Mouse (Mus musculus) CD4-positive helper T cell, adult 2 months (primary cell): ENCODE results near the gene Slc25a18.
"Not testable (repeated sequence)": the region's sequence is repeated elsewhere in the genome, so short reads cannot be mapped to it uniquely, and the experiment has no call there.

Source experiments
- DNase-seq: peaks from one replicate; pipeline ENCODE4 v3.0.0-alpha.2; 2012; ENCODE audit warnings: low read depth, missing footprints, low spot score

Slc25a18 gene

GRCm38 (mm10) chr6:120798019-120798418 lies 24.6 kb downstream of the Slc25a18 start:
- no peak for DNase-seq

GRCm38 (mm10) chr6:120798905-120799304 lies 25.5 kb downstream of the Slc25a18 start:
- DNase-seq: peak; percentile 28

- peak; percentile 57 for DNase-seq
Observed at GRCm38 (mm10) chr6:120799581-120800041, 26.2 kb downstream of the Slc25a18 start.

- DNase-seq: no peak
Observed at GRCm38 (mm10) chr6:120806999-120807737, 33.8 kb downstream of the Slc25a18 start.

- DNase-seq: no peak
Observed at GRCm38 (mm10) chr6:120807738-120808081, 34.3 kb downstream of the Slc25a18 start.

DNA sequence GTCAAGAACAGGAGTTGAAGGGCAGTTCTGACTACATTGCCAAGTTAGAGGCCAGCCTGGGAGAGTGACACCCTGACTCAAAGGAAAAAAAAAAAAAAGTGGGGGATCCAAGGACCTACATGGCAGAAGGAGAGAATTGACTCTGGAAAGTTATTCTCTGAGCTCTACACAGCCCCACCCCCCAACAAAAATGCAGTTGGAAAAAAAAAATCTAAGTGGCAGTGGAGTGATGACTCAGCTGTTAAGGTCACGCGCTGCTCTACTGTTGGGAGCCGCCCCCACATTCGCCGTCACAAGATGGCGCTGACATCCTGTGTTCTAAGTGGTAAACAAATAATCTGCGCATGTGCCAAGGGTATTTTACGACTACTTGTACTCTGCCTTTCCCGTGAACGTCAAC lies 38.6 kb downstream of the Slc25a18 start:
- DNase-seq: not testable (repeated sequence)

- no peak for DNase-seq
Observed at GRCm38 (mm10) chr6:120819294-120819693, 45.9 kb downstream of the Slc25a18 start.

GRCm38 (mm10) chr6:120820144-120820543 lies 46.8 kb downstream of the Slc25a18 start:
- DNase-seq: no peak

DNA sequence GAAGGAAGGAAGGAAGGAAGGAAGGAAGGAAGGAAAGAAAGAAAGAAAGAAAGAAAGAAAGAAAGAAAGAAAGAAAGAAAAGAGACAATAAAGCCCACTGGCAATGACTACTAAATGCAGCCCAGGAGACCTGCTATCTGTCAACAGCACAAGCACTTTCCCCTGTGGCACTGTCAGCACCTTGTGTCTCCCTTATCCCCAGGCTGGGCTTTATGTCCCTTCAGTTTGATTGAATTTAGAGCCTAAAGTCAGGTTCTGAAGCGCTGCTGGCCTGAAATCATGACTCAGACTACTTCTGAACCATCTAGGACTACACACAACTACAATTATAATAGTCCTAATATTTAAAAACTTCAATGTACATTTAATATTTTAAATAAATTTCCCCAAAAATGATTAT lies 47.6 kb downstream of the Slc25a18 start:
- no peak for DNase-seq

DNA sequence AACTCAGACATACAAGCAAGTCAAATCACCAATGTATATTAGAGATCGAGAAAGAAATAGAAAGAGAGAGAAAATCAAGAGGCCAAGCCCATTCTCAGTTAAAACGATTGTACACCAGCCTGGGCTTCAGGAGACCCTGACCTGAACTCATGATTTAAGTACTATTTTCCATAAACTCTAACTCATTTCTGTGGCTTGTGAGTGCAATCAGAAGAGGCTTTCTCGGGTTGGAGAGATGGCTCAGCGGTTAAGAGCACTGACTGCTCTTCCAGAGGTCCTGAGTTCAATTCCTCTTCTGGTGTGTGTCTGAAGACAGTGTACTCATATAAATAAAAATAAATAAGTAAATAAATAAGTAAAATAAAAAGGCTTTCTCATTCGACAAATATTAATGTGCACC lies 48.3 kb downstream of the Slc25a18 start:
- DNase-seq: no peak

DNA sequence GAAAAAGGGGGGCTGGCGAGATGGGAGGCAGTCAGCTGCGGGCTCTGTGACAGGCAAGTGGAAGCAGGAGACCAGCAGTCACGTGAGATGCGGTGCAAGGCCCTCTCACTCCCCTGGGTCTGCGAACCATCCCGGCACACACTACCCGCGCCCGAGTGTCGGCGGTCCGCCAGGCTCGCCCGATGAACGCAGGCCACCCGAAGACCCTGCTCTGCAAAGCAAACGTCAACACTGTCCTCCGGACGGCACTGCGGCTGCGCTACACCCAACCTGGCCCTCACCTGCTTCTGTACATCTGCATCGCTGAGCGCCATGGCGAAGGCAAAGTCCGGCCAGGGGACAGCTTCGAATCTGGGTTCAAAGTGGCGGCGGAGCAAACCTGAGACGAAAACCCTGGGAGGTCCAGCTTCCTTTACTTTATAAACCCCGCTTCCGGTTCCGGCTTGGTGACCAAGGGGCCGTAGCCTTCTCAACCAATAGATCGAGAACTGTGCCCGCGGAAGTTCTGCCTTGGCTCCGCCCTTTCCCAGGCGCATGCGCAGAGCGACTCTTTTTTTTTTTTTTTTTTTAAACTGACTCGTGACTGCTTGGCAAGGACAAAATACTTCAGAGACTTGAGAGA lies 49.0 kb downstream of the Slc25a18 start, which contains the start of gene Atp6v1e1:
Atp6v1e1 (minus strand) TSS at position 487 of the 622 bp plus-strand sequence.
- DNase-seq: peak; percentile 96

- peak; percentile 33 for DNase-seq
Observed at GRCm38 (mm10) chr6:120822937-120823614, 49.7 kb downstream of the Slc25a18 start.

GRCm38 (mm10) chr6:120830056-120830455 lies 56.7 kb downstream of the Slc25a18 start:
- DNase-seq: no peak

- no peak for DNase-seq
Observed at GRCm38 (mm10) chr6:120830866-120831608, 57.7 kb downstream of the Slc25a18 start.

DNA sequence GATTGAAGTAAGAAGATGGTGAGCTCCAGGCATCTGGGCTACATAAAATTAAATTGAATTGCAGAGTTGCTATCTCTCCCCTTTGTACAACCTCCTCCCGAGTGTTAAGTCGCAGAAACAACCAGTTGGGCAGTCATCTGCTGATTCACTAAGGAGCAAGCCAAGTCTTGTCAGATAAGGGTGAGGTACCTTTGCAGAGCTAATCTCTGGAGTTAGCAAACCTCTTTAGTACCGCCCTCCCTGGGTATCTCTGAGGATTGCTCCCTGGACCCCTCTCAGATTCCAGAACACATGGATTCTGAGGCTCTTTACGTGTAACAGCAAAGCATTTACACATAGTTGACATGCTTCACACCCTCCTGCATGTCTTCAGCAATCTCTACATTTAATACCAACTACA lies 58.7 kb downstream of the Slc25a18 start:
- no peak for DNase-seq

DNA sequence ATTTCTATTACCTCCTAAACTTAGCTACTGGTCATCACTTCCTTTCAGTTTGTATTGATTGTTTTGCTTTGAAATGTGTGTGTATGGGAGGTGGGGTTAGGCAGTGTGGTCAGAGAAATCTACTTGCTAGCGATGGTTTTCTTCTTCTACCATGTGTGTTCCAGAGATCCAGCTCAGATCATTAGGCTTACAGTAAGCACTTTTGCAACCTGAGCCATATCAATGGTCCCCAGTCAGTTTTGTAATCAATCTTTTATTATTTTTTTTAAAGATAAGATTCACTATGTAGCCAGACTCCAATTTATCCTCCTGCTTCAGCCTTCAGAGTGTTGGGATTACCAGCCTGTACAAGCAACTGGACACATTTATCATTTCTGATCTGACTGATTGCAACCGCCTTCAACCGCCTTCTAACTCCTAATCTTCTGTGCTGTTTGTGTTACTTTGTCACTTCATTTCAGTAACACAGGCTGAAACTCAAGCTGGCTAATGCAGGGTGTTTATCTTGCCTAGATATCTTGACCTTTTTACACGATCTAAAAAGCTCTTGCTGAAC lies 61.5 kb downstream of the Slc25a18 start:
- DNase-seq: no peak

DNA sequence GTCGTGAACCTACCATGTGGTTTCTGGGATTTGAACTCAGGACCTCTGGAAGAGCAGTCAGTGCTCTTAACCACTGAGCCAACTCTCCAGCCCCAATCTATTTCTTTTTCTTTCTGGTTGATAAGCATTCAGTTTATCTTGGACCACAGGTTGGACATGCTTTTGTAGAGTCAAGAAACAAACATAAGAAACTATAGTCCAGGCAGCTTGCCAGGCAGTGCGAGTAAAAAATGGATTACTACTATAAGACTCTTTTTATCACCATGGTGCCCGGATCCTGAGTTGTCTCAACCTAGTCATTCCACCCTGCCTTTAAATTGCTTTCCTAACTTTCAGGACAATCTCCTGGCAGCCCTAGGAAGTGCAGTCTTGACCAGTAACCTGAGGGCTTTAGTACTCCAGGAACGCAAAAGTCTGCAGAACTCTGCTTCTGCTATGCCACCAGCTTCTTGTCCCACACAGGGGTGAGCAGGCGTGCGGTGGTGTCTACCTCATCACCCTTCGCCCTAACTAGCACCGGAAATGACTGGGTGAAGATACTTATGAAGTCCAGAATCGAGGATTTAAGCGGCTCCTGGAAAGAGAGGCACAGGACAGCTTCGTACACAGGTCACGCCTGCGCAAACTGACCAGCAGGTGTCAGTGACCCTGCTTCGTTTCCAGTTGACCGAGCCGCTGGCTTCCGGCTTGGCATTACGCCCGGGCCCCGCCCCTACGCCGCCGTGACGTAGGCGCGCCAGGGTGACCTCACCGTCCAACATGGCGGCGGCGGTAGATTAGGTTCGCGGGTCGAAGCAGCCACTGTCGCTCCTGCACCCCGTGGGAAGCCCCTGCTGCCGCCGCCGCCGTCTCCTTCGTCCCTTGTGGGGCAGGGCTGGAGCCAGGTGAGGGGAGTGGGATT lies 62.3 kb downstream of the Slc25a18 start, which contains the start of gene Bcl2l13:
Bcl2l13 (plus strand) TSS at position 739 of the 901 bp plus-strand sequence.
- DNase-seq: peak; percentile 91

DNA sequence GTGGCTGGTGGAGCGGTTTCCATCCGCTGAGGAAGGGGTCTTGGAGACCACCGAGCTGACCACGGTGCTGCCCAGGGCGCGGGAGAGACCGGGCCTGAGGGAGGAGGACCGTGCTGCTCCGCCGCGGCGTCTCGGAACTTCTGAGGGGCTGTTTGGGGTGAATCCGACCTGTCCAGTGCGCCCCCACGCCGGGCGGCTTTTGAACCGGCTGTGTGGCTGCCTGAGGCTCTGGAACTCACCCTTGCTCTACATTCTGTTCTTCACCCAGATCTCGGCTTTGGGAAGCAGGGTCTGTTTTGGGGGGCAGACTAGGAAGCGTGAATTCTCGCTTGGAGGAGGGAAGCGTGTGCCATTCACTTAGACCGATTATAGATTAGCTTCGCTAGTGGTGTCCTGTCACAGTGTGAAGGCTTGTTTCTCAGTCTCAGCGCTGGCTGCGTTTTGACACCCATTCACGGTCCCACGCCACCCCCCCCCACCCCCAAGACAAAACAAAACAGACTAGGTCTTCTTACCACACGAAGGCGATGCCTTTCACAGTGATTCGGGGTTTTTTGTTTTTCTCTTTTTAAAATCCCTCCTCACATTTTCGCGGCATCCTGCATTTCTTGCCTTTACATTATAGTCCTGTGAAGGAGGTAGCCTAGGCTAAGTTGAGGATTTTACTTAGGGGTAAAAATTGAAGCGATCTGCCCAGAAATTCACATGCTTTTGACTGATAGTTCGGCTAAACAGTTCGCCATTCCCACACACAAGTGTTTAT lies 63.2 kb downstream of the Slc25a18 start:
- peak; percentile 72 for DNase-seq

- no peak for DNase-seq
Observed at GRCm38 (mm10) chr6:120837152-120837530, 63.8 kb downstream of the Slc25a18 start.

DNA sequence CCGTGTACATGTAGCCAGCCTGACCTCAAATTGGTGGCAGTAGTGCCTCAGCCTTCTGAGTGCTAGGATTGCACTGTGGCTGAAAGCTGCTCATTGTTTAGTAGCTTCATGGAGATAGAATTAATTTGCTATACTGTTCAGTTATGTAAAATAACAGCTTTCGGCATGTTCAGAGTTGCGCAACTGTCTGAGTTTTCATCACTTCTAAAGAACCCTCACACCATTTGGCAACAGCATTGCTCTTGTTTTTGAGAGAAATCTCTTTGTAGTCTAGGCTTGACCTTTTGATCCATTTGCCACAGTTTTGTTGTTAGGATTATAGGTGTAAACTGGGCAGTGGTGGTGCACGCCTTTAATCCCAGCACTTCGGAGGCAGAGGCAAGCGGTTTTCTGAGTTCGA lies 66.9 kb downstream of the Slc25a18 start:
- DNase-seq: no peak
